Mouse (Mus musculus) T-helper 2 cell (primary cell): ENCODE data around the gene Kcnb1.

ENCODE experiments used
- in situ Hi-C: fragments of 300-600 bp; cut with MboI, MseI; formaldehyde crosslinking; loops from one replicate; pipeline ENCODE4 v1.15.1; 2025; ENCODE audit warnings: high pct_unique_total_duplicates

Gene Kcnb1

GRCm38 (mm10) chr2:167062497-167062911, 127.5 kb downstream of the Kcnb1 start:
- in situ Hi-C loops = no loop called here

DNA sequence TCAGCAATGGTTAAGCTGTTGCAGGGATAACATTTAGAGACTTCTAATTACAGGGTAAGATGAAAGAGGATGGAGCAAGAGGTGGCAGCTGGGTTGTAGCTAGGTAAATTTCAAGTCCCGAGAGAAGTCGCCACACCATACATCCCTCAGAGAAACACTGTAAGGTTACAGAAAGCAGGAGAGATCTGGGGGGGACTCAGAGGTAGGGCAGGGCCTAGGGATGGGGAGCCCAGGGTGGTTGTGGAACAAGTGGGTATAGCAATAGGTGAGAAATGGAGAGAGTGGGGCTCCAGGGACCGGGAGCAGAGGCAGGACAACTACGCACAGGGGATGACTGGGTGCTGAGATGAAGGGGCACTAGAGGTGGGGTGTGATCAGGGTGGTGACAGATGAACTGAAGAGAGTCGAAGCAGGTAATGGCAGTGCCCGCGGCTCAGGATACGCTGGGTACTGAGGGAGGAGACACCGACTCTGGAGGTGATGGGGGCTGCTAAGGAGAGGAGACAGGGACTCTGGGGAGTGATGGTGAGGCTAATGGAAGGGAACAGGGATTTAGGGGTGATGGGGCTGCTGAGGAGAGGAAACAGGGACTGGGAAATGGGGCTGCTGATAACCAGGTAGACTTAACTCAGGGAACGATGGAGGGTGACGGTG, 128.4 kb downstream of the Kcnb1 start:
- in situ Hi-C loops = no loop called here

DNA sequence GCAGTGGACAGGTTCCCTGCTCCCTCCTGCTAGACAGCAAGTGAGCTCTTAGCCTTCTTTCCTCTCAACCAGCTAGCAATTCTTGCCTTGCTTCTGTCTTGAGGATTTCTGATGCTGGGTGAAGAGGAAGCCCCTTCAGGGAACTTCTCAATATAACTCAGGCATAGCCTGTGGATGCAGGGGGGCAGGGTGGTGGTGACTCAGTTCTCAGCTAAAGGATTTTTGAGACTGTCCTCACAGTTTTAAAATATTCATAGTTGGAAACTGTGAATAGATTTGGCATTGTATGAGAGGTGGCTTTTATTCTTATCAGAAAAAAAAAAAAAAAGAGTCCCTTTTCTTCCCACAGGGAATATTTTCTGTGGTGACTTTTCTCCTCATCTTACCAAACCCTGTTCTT, 129.2 kb downstream of the Kcnb1 start:
- in situ Hi-C loops = no loop called here

GRCm38 (mm10) chr2:167060360-167060759, 129.6 kb downstream of the Kcnb1 start:
- in situ Hi-C loops = no loop called here

- in situ Hi-C loops = no loop called here
Observed at GRCm38 (mm10) chr2:167059960-167060359, 130.0 kb downstream of the Kcnb1 start.

DNA sequence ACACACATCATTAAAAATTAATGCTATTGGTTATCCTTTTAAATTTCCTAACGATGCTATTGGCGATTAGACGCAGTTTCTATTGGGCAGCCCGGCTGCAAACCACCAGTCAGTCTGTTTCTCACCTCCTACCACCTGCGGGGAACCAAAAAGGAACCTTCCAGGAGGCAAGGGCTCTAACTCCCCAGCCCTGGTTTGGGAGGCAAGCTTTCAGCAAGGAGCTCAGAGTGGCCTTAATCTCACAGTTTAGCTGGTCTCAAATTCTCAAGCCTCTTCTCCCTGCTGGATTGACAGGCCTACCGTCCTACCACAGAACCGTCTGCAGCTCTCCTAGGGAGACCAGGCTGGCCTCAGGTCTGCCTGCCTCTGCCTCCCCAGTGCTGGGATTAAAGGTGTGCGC, 130.4 kb downstream of the Kcnb1 start:
- in situ Hi-C loops = no loop called here

- in situ Hi-C loops = no loop called here
Observed at GRCm38 (mm10) chr2:167058814-167059387, 131.1 kb downstream of the Kcnb1 start.

GRCm38 (mm10) chr2:167058201-167058600, 131.8 kb downstream of the Kcnb1 start:
- in situ Hi-C loops = no loop called here

GRCm38 (mm10) chr2:167056942-167057323, 133.0 kb downstream of the Kcnb1 start:
- in situ Hi-C loops = no loop called here

DNA sequence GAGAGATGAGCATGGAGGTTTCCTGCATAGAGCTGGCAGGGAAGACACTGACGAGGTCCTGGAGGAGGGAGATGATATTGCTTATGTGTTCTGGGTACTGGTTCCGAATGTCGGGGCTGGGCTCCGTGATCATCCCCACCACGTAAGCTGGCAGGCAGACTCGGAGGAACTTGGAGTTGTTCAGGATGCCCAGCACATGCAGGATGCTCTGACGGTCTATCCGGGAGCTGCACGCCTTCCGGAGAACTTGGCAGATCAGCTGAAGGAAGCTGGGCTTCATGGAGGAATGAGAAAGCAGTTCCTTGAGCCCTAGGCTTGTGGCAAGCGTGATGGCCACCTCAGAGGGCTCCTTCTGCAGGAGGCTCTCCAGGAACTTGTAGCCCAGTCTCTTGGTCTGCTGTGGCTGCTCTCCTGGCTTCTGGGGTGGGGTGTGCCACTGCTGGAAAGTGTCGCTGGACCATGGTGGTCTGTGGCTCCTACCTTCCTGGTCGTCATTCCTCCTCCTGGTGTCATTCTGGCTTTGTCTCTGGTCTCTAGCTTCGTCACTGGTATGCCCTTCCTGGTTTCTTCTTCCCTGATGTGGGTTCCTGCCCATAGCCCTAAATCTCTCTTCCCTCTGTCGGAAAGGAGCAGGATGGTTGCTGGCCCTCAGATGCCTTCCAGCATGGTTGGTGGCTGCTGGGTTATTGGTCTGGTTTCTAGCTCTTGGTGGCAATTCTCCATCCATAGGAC, 133.6 kb downstream of the Kcnb1 start:
- in situ Hi-C loops = no loop called here

GRCm38 (mm10) chr2:167055386-167055785, 134.6 kb downstream of the Kcnb1 start:
- in situ Hi-C loops = no loop called here

DNA sequence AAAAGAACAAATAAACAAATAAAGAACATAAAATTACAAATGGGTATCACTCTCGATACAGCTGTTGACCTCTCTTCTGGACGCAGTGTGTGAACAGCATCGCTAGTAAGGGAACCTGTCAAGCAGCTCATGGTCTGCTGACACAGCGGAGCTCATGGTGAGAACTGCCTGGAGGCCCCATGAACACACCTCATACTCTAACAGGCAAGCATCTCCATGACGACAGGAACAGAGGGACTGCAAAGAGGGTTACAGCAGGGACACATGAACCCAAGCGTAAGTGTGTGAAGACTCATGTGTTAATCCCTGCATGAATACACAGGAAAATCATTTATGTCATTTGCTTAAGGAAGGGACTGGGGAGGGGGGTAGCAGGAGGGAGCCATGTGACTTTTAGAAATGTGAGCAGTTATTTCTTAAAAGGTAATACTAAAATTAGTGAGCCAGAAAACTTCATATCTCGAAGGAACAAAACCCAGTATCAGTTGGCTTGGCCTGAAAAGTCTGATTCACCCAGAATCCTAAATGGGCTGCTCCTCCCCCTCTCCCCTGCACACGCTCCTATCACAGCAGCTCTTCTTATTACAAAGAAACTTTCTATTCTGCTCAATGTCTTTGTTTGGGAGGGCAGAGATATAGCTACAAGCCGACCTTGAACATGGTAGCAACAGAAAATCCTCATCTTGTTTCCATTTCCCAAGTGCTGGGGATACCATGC, 136.7 kb downstream of the Kcnb1 start:
- in situ Hi-C loops = no loop called here

GRCm38 (mm10) chr2:167048698-167049358, 141.1 kb downstream of the Kcnb1 start:
- in situ Hi-C loops = loop anchor here (5.0 kb wide), 1 partner anchor 62 kb away; no protein-coding TSS in a partner anchor

GRCm38 (mm10) chr2:167048223-167048622, 141.7 kb downstream of the Kcnb1 start:
- in situ Hi-C loops = loop anchor here (5.0 kb wide), 1 partner anchor 61 kb away; no protein-coding TSS in a partner anchor
